Mouse (Mus musculus) heart, embryonic 11.5 days (tissue): ENCODE measurements around the gene Il18. TPM values are rescaled to one million over a fixed set of nuclear protein-coding genes. Genes with fewer than 3 reads are reported as not detected.

ENCODE experiments used
- ATAC-seq: fragments of 200-750 bp; cut with Nextera tagmentation; replicated peaks from 2 replicates; pipeline ENCODE4 v1.8.0; 2017; ENCODE audit warnings: moderate library complexity; ENCODE audit not compliant: insufficient number of reproducible peaks, low FRiP score, low TSS enrichment
- H3K27ac ChIP-seq: fragments of 300-500 bp; sonication (generic); 2 replicates; pipeline ENCODE4 v1.5.1; 2014; ENCODE audit warnings: mild to moderate bottlenecking, low read depth, low read length
- H3K27me3 ChIP-seq: fragments of 300-500 bp; sonication (generic); 2 replicates; pipeline ENCODE4 v1.6.1; 2014; ENCODE audit warnings: mild to moderate bottlenecking, low read length, mixed read lengths; ENCODE audit not compliant: control insufficient read depth, insufficient read depth
- H3K36me3 ChIP-seq: fragments of 300-500 bp; sonication (generic); 2 replicates; pipeline ENCODE4 v1.6.1; 2014; ENCODE audit warnings: mild to moderate bottlenecking, low read length, moderate library complexity, mixed read lengths; ENCODE audit not compliant: control insufficient read depth, insufficient read depth
- H3K4me1 ChIP-seq: fragments of 300-500 bp; sonication (generic); 2 replicates; pipeline ENCODE4 v1.6.1; 2014; ENCODE audit warnings: low read length; ENCODE audit not compliant: control insufficient read depth, insufficient read depth
- H3K4me2 ChIP-seq: fragments of 300-500 bp; sonication (generic); 2 replicates; pipeline ENCODE4 v1.6.1; 2014; ENCODE audit warnings: mild to moderate bottlenecking, moderate library complexity
- H3K4me3 ChIP-seq: fragments of 300-500 bp; sonication (generic); 2 replicates; pipeline ENCODE4 v1.5.1; 2014; ENCODE audit warnings: low read depth, low read length
- H3K9ac ChIP-seq: fragments of 300-500 bp; sonication (generic); 2 replicates; pipeline ENCODE4 v1.6.1; 2014; ENCODE audit warnings: mild to moderate bottlenecking, low read depth, low read length, moderate library complexity
- H3K9me3 ChIP-seq: fragments of 300-500 bp; sonication (generic); replicated peaks from 2 replicates; pipeline ENCODE4 v1.6.1; 2016; ENCODE audit warnings: low read length; ENCODE audit not compliant: control insufficient read depth
- WGBS: fragments of 180-500 bp; shearing (Covaris S2); extraction: QIAGEN DNeasy Blood & Tissue Kit; methylation state at CpG from one replicate; pipeline ENCODE4 v1.1.7; 2014; ENCODE audit not compliant: insufficient replicate concordance; 5-methylcytosine and 5-hydroxymethylcytosine counted together
- polyA plus RNA-seq: library from polyadenylated mRNA; unstranded; fragments of >200 nt; fragmentation: Nextera tagmentation; extraction: Ambion mirVana; gene quantifications from 2 replicates; pipeline ENCODE4 v1.2.1, GENCODE M21; 2014

Il18 gene
- polyA plus RNA-seq, 1 experiment from 2014 or later: 5.5 TPM

DNA sequence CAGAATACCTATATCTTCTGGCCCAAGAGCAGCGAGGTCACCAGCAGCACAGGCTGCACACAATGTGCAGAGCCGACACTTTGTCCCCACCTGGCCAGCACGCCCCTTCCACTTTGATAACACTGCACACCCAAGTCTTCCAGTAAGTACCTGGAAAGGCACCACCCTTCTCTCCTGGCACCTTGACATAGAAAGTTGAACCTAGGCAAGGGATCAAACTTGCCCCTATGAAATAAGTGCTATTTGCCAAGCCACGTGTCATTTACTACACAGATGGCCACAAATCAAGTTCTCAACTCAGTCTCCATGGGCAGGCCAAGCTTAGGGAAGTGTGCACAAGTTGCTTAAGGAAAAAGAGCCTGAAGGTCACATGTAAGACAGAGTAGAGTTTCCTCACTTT, 32.3 kb downstream of the Il18 start:
- 68% methylated on average over 4 of the region's 4 CpGs for WGBS
- ATAC-seq: no peak

GRCm38 (mm10) chr9:50590856-50591518, 36.4 kb downstream of the Il18 start:
- no peak for ATAC-seq
- no peak overlapping the region for H3K4me3 ChIP-seq
- H3K9me3 ChIP-seq: no peaks in the 10 kb centered on the region
- H3K27ac ChIP-seq: no peak overlapping the region
- H3K27me3 ChIP-seq: no peaks in the 10 kb centered on the region
- WGBS: 72% methylated on average over 10 of the region's 10 CpGs
- H3K9ac ChIP-seq: no peak overlapping the region
- H3K36me3 ChIP-seq: peaks cover 4% of the 10 kb centered on the region; the same call in 1 of the 2 replicates
- no peak overlapping the region for H3K4me2 ChIP-seq
- no peaks in the 10 kb centered on the region for H3K4me1 ChIP-seq

More for the DNA sequence above, 32.3 kb downstream of the Il18 start:
- H3K36me3 ChIP-seq: no peaks in the 10 kb centered on the region
- no peak overlapping the region for H3K4me3 ChIP-seq
- H3K27ac ChIP-seq: no peak overlapping the region
- no peak overlapping the region for H3K4me2 ChIP-seq
- no peaks in the 10 kb centered on the region for H3K4me1 ChIP-seq
- no peaks in the 10 kb centered on the region for H3K27me3 ChIP-seq
- H3K9ac ChIP-seq: no peak overlapping the region
- H3K9me3 ChIP-seq: no peaks in the 10 kb centered on the region

GRCm38 (mm10) chr9:50592955-50593354, 38.3 kb downstream of the Il18 start:
- Histone ChIP-seq H3K27me3 (no peaks in the 10 kb centered on the region), H3K4me3 (no peak overlapping the region), H3K9ac (no peak overlapping the region), H3K4me2 (no peak overlapping the region), H3K4me1 (no peaks in the 10 kb centered on the region), H3K36me3 (peaks cover 20% of the 10 kb centered on the region), H3K9me3 (no peaks in the 10 kb centered on the region), H3K27ac (no peak overlapping the region)
- no peak for ATAC-seq
- WGBS: 81% methylated on average over 9 of the region's 9 CpGs

DNA sequence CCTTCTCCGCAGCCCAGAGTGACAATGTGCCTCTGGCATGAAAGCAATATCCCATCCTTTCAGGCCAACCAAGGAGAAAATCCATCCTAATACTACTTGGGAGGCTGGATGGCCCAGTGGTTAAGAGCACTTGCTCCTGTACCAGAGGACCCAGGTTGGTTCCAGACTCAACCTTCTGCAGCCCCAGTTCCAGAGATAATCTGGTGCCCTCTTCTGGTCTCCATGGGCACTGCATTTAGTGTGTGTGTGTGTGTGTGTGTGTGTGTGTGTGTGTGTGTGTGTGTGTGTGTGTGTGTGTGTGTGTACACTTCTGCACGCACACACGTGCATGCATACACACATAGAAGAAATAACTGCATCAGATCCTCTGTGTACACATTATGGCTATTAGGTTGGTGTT, 38.9 kb downstream of the Il18 start:
- 73% methylated on average over 3 of the region's 3 CpGs for WGBS
- Histone ChIP-seq H3K27me3 (no peaks in the 10 kb centered on the region), H3K9ac (no peak overlapping the region), H3K4me3 (no peak overlapping the region), H3K9me3 (no peaks in the 10 kb centered on the region), H3K4me1 (no peaks in the 10 kb centered on the region), H3K27ac (no peak overlapping the region), H3K4me2 (no peak overlapping the region), H3K36me3 (peaks cover 26% of the 10 kb centered on the region)
- ATAC-seq: no peak

DNA sequence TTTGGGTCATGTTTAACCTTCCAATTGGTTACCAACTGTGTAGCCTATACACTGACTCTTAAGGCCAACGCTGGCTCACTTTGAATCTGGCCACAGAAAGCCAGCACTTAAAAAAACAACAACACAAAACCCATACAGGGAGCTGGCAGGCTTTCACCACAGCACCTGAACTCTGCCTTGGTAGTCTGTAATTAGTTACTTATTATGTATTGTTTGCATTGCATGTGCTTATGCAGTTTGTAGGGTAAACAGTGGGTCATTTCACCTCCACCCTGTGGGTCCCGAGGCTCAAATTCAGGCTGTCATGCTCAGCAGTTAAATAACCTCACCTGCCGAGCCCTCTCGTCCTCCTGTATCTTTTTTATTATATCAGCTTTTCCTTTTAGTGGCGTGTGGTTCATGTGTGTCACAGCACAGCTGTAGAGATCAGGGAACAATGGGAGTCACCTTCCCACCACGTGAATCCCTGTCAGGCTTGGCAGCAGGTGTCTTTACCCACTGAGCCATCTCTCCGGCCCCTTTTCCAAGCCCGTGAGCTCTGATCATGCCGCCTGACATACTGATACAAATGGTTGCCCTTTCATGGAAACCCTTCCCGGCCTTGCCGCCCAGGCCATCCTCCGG, 40.3 kb downstream of the Il18 start:
- H3K4me3 ChIP-seq: no peak overlapping the region
- H3K27ac ChIP-seq: no peak overlapping the region
- H3K36me3 ChIP-seq: peaks cover 30% of the 10 kb centered on the region
- no peak overlapping the region for H3K9ac ChIP-seq
- no peaks in the 10 kb centered on the region for H3K4me1 ChIP-seq
- no peaks in the 10 kb centered on the region for H3K27me3 ChIP-seq
- WGBS: 77% methylated on average over 12 of the region's 12 CpGs
- no peak overlapping the region for H3K4me2 ChIP-seq
- ATAC-seq: no peak
- no peaks in the 10 kb centered on the region for H3K9me3 ChIP-seq

DNA sequence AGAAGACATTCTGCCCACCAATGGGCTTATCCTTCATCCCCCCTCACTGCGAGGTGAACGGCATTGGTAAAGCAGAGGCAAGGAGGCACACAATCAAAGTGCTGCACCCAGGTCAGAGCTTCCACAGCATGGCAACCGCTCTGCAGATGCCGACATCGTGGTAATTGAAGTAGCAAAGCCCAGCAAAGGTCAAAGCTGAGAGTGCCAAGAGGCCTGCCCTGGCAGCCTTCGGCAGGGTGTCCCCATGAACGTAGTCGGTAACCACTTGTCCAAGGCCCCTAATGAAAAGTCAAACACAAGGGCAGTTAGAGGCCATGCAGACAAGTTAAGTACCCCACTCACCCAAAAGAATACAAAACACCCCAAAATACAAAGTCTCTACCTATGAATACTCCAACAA, 42.3 kb downstream of the Il18 start:
- whole genome bisulfite sequencing: 93% methylated on average over 8 of the region's 8 CpGs
- Histone ChIP-seq H3K9me3 (no peaks in the 10 kb centered on the region), H3K9ac (no peak overlapping the region), H3K27ac (no peak overlapping the region), H3K4me2 (no peak overlapping the region), H3K4me1 (peaks cover 7% of the 10 kb centered on the region), H3K4me3 (no peak overlapping the region), H3K27me3 (no peaks in the 10 kb centered on the region), H3K36me3 (peaks cover 36% of the 10 kb centered on the region)
- ATAC-seq: no peak

DNA sequence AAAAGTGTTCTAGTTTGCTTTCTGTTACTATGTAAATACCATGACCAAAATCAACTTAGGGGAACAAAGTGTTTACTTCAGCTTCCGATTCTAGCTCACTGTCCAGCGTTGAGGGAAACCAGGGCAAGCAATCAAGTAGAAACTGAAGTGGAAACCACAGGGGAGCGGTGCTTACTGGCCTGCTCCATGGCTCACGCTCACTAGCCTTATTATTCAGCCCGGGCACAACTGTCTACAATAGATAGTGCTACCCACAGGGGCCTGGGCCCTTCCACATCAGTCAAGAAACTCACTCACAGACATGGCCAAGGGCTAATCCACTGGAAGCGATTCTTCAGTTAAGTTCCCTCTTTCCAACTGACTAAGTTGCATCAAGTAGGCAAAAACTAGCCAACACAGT, 46.9 kb downstream of the Il18 start:
- WGBS: 69% methylated on average over 6 of the region's 6 CpGs
- H3K4me1 ChIP-seq: peaks cover 22% of the 10 kb centered on the region
- ATAC-seq: no peak
- H3K4me2 ChIP-seq: peak overlapping the region; percentile 81
- H3K27me3 ChIP-seq: no peaks in the 10 kb centered on the region
- H3K4me3 ChIP-seq: peak overlapping the region; percentile 83; the same call in 1 of the 2 replicates
- no peak overlapping the region for H3K27ac ChIP-seq
- peak overlapping the region; percentile 34; the same call in 1 of the 2 replicates for H3K9ac ChIP-seq
- H3K9me3 ChIP-seq: no peaks in the 10 kb centered on the region
- peaks cover 31% of the 10 kb centered on the region for H3K36me3 ChIP-seq

GRCm38 (mm10) chr9:50602055-50602845, 47.6 kb downstream of the Il18 start:
- H3K9me3 ChIP-seq: no peaks in the 10 kb centered on the region
- peak overlapping the region; percentile 81 for H3K4me2 ChIP-seq
- H3K27ac ChIP-seq: no peak overlapping the region
- peaks cover 24% of the 10 kb centered on the region for H3K36me3 ChIP-seq
- peaks cover 22% of the 10 kb centered on the region for H3K4me1 ChIP-seq
- peak overlapping the region; percentile 83 for H3K4me3 ChIP-seq
- H3K27me3 ChIP-seq: no peaks in the 10 kb centered on the region
- no peak for ATAC-seq
- 69% methylated on average over 7 of the region's 7 CpGs for WGBS
- peak overlapping the region; percentile 96 for H3K9ac ChIP-seq
